Mouse (Mus musculus) CH12.LX (cell line): ENCODE data around the gene Ajm1.

Experiments
- CTCF ChIP-seq, 2 experiments: IDR thresholded peaks in 1 of 2; conservative IDR thresholded peaks in 1 of 2; 2 replicates each; pipeline ENCODE4 v1.5.1; 2011 to 2012; ENCODE audit warnings: low read depth in 2 of 2, low read length in 2 of 2, improper control_type of control experiment in 1 of 2, inconsistent platforms in 1 of 2, mild to moderate bottlenecking in 1 of 2, moderate library complexity in 1 of 2
- ELF1 ChIP-seq: IDR thresholded peaks from 2 replicates; pipeline ENCODE4 v1.6.1; 2014; ENCODE audit warnings: low read depth, mild to moderate bottlenecking, inconsistent platforms, low read length, improper control_type of control experiment
- JUND ChIP-seq: conservative IDR thresholded peaks from 2 replicates; pipeline ENCODE4 v1.6.1; 2011; ENCODE audit warnings: low read depth, low read length, improper control_type of control experiment
- MAZ ChIP-seq: IDR thresholded peaks from 2 replicates; pipeline ENCODE4 v1.6.1; 2012; ENCODE audit warnings: low read depth, mild to moderate bottlenecking, inconsistent platforms, low read length, improper control_type of control experiment, moderate library complexity
- MEF2A ChIP-seq: IDR thresholded peaks from 2 replicates; pipeline ENCODE4 v1.6.1; 2014; ENCODE audit warnings: low read depth, mild to moderate bottlenecking, inconsistent platforms, low read length, improper control_type of control experiment, borderline replicate concordance
- MYC ChIP-seq: IDR thresholded peaks from 2 replicates; pipeline ENCODE4 v1.6.1; 2011; ENCODE audit warnings: low read depth, mild to moderate bottlenecking, improper control_type of control experiment, low read length
- POLR2A ChIP-seq: IDR thresholded peaks from 2 replicates; pipeline ENCODE4 v1.6.1; 2011; ENCODE audit warnings: low read depth, mild to moderate bottlenecking, improper control_type of control experiment, low read length
- POLR2AphosphoS2 ChIP-seq: IDR thresholded peaks from 2 replicates; pipeline ENCODE4 v1.6.1; 2011; ENCODE audit warnings: low read depth, low read length, improper control_type of control experiment
- RAD21 ChIP-seq: IDR thresholded peaks from 2 replicates; pipeline ENCODE4 v1.6.1; 2011; ENCODE audit warnings: low read depth, mild to moderate bottlenecking, low read length, improper control_type of control experiment, moderate library complexity
- TBP ChIP-seq: conservative IDR thresholded peaks from 2 replicates; pipeline ENCODE4 v1.6.1; 2011; ENCODE audit warnings: low read depth, low read length, improper control_type of control experiment
- USF1 ChIP-seq: IDR thresholded peaks from 2 replicates; pipeline ENCODE4 v1.6.1; 2014; ENCODE audit warnings: low read depth, mild to moderate bottlenecking, inconsistent platforms, low read length, improper control_type of control experiment
- ZC3H11A ChIP-seq: IDR thresholded peaks from 2 replicates; pipeline ENCODE4 v1.6.1; 2012; ENCODE audit warnings: low read depth, mild to moderate bottlenecking, inconsistent platforms, low read length, improper control_type of control experiment
- ZMIZ1 ChIP-seq: IDR thresholded peaks from 2 replicates; pipeline ENCODE4 v1.6.1; 2012; ENCODE audit warnings: low read depth, mild to moderate bottlenecking, inconsistent platforms, low read length, improper control_type of control experiment

DNA sequence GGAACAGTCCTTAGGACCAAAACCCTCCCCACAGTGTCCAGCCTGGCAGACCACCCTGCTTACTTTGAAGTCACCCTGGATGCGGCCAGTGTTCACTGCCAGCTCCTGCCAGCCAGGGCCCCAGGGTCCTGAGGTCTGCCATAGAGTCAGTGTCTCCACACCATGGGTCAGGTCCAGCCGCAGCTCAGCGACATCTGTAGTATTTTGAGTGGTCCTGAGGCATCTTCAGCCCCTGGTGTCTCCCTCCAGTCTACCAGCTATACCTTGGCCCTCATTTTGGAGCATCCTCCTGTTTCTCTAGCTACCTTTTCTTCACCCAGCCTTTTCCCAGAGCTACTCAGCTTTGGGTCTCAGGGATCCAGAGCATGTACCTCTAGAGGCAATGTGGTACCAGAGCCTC is 12.2 kb downstream of the Ajm1 start:
- TF ChIP-seq CTCF (conservative IDR thresholded peaks at IDR 0.05 in 1 of 2, IDR thresholded peaks at IDR 0.05 in 1 of 2; ENCODE audit: low read depth in 2 of 2, low read length in 2 of 2) (no peak), POLR2AphosphoS2 (no peak), RAD21 (no peak), MEF2A (no peak), MYC (no peak), JUND (no peak), ZC3H11A (no peak), POLR2A (no peak), TBP (no peak), USF1 (no peak), MAZ (no peak), ZMIZ1 (no peak), ELF1 (no peak)
